Mouse (Mus musculus): ENCODE measurements around the gene Ylpm1.

Ylpm1 gene

GRCm38 (mm10) chr12:84996083-84996496 lies at the start of gene Ylpm1:
Ylpm1 (plus strand) TSS chr12:84996321.
- DNase-seq (ENCODE audit: low spot score in 2 of 2), result peak; percentile 94 to 97

- DNase-seq (ENCODE audit: low spot score in 2 of 2), result no peak
Observed at GRCm38 (mm10) chr12:84947894-84948583, 48.1 kb upstream of the Ylpm1 start.

GRCm38 (mm10) chr12:84948584-84949285 lies 47.4 kb upstream of the Ylpm1 start:
- DNase-seq (ENCODE audit: low spot score in 2 of 2), result no peak

- DNase-seq (ENCODE audit: low spot score in 2 of 2), result no peak
Observed at GRCm38 (mm10) chr12:84950763-84951162, 45.4 kb upstream of the Ylpm1 start.

- no peak for DNase-seq (ENCODE audit: low spot score in 2 of 2)
Observed at GRCm38 (mm10) chr12:84951531-84951930, 44.6 kb upstream of the Ylpm1 start.

GRCm38 (mm10) chr12:84952351-84952750 lies 43.8 kb upstream of the Ylpm1 start:
- no peak for DNase-seq (ENCODE audit: low spot score in 2 of 2)

GRCm38 (mm10) chr12:84956317-84956716 lies 39.8 kb upstream of the Ylpm1 start:
- no peak for DNase-seq (ENCODE audit: low spot score in 2 of 2)

GRCm38 (mm10) chr12:84958794-84959356 lies 37.2 kb upstream of the Ylpm1 start:
- no peak for DNase-seq (ENCODE audit: low spot score in 2 of 2)

- no peak for DNase-seq (ENCODE audit: low spot score in 2 of 2)
Observed at GRCm38 (mm10) chr12:84962606-84963005, 33.5 kb upstream of the Ylpm1 start.

GRCm38 (mm10) chr12:84968831-84969655 lies 27.1 kb upstream of the Ylpm1 start:
- DNase-seq (ENCODE audit: low spot score in 2 of 2), result no peak

- no peak for DNase-seq (ENCODE audit: low spot score in 2 of 2)
Observed at GRCm38 (mm10) chr12:84969656-84970427, 26.3 kb upstream of the Ylpm1 start.

- DNase-seq (ENCODE audit: low spot score in 2 of 2), result peak; percentile 62 to 77
Observed at GRCm38 (mm10) chr12:84970428-84971096, 25.6 kb upstream of the Ylpm1 start, which contains the start of the genes Fcf1 and Arel1. Fcf1 (plus strand) TSS chr12:84970897. Arel1 (minus strand) TSS chr12:84970900.

GRCm38 (mm10) chr12:84979264-84979862 lies 16.8 kb upstream of the Ylpm1 start:
- DNase-seq (ENCODE audit: low spot score in 2 of 2), result no peak

- no peak for DNase-seq (ENCODE audit: low spot score in 2 of 2)
Observed at GRCm38 (mm10) chr12:84989456-84989855, 6.7 kb upstream of the Ylpm1 start.

- no peak for DNase-seq (ENCODE audit: low spot score in 2 of 2)
Observed at GRCm38 (mm10) chr12:84995112-84995761, 884 bp upstream of the Ylpm1 start.

GRCm38 (mm10) chr12:84996501-84997398 lies 629 bp downstream of the Ylpm1 start:
- peak in 1 of 2 experiments; percentile 61 for DNase-seq (ENCODE audit: low spot score in 2 of 2)

GRCm38 (mm10) chr12:84999053-84999452 lies 2.9 kb downstream of the Ylpm1 start:
- DNase-seq (ENCODE audit: low spot score in 2 of 2), result no peak

GRCm38 (mm10) chr12:85006206-85006605 lies 10.1 kb downstream of the Ylpm1 start:
- DNase-seq (ENCODE audit: low spot score in 2 of 2), result no peak

GRCm38 (mm10) chr12:85007021-85007420 lies 10.9 kb downstream of the Ylpm1 start:
- no peak for DNase-seq (ENCODE audit: low spot score in 2 of 2)

All from cerebellum, postnatal 4 days (tissue).